Mouse (Mus musculus): ENCODE measurements around the gene Creb3l2. TPM values are rescaled to one million over a fixed set of nuclear protein-coding genes. Genes with fewer than 3 reads are reported as not detected.

Creb3l2 gene
- polyA plus RNA-seq, 1 experiment from 2014 or later, result 3.3 TPM

- Histone ChIP-seq H3K27ac (ENCODE audit: low read depth, low read length) (no peak overlapping the region), H3K4me1 (ENCODE audit: control insufficient read depth, insufficient read depth, low read depth, low read length) (peaks cover 11% of the 10 kb centered on the region), H3K9ac (ENCODE audit: low read depth, low read length) (no peak overlapping the region), H3K4me3 (ENCODE audit: low read length) (no peak overlapping the region), H3K36me3 (ENCODE audit: control insufficient read depth, insufficient read depth, low read length) (no peaks in the 10 kb centered on the region), H3K9me3 (ENCODE audit: control insufficient read depth, low read length) (no peaks in the 10 kb centered on the region), H3K27me3 (replicated peaks; ENCODE audit: control insufficient read depth, insufficient read depth, low read length) (no peaks in the 10 kb centered on the region), H3K4me2 (ENCODE audit: low read length) (no peak overlapping the region)
- 96% methylated on average over 7 of the region's 7 CpGs for WGBS
- ATAC-seq, result no peak
Observed at GRCm38 (mm10) chr6:37322641-37323040, 119.3 kb downstream of the Creb3l2 start.

- Histone ChIP-seq H3K27ac (ENCODE audit: low read depth, low read length) (no peak overlapping the region), H3K4me3 (ENCODE audit: low read length) (no peak overlapping the region), H3K4me2 (ENCODE audit: low read length) (no peak overlapping the region), H3K36me3 (ENCODE audit: control insufficient read depth, insufficient read depth, low read length) (no peaks in the 10 kb centered on the region), H3K9me3 (ENCODE audit: control insufficient read depth, low read length) (no peaks in the 10 kb centered on the region), H3K4me1 (ENCODE audit: control insufficient read depth, insufficient read depth, low read depth, low read length) (peaks cover 7% of the 10 kb centered on the region), H3K27me3 (replicated peaks; ENCODE audit: control insufficient read depth, insufficient read depth, low read length) (no peaks in the 10 kb centered on the region), H3K9ac (ENCODE audit: low read depth, low read length) (no peak overlapping the region)
- 84% methylated on average over 9 of the region's 9 CpGs for WGBS
- ATAC-seq, result no peak
Observed at GRCm38 (mm10) chr6:37322088-37322487, 119.9 kb downstream of the Creb3l2 start.

GRCm38 (mm10) chr6:37317904-37318303 lies 124.0 kb downstream of the Creb3l2 start:
- ATAC-seq, result no peak
- no peaks in the 10 kb centered on the region for H3K9me3 ChIP-seq (ENCODE audit: control insufficient read depth, low read length)
- no peaks in the 10 kb centered on the region for H3K4me1 ChIP-seq (ENCODE audit: control insufficient read depth, insufficient read depth, low read depth, low read length)
- WGBS, result 79% methylated on average over 5 of the region's 5 CpGs
- no peaks in the 10 kb centered on the region for H3K27me3 ChIP-seq (replicated peaks; ENCODE audit: control insufficient read depth, insufficient read depth, low read length)
- H3K4me2 ChIP-seq (ENCODE audit: low read length), result no peak overlapping the region
- no peak overlapping the region for H3K9ac ChIP-seq (ENCODE audit: low read depth, low read length)
- no peak overlapping the region for H3K27ac ChIP-seq (ENCODE audit: low read depth, low read length)
- H3K4me3 ChIP-seq (ENCODE audit: low read length), result no peak overlapping the region
- no peaks in the 10 kb centered on the region for H3K36me3 ChIP-seq (ENCODE audit: control insufficient read depth, insufficient read depth, low read length)

GRCm38 (mm10) chr6:37315440-37315839 lies 126.5 kb downstream of the Creb3l2 start:
- Histone ChIP-seq H3K9ac (ENCODE audit: low read depth, low read length) (no peak overlapping the region), H3K4me1 (ENCODE audit: control insufficient read depth, insufficient read depth, low read depth, low read length) (no peaks in the 10 kb centered on the region), H3K27me3 (replicated peaks; ENCODE audit: control insufficient read depth, insufficient read depth, low read length) (no peaks in the 10 kb centered on the region), H3K27ac (ENCODE audit: low read depth, low read length) (no peak overlapping the region), H3K36me3 (ENCODE audit: control insufficient read depth, insufficient read depth, low read length) (no peaks in the 10 kb centered on the region), H3K4me3 (ENCODE audit: low read length) (no peak overlapping the region), H3K4me2 (ENCODE audit: low read length) (no peak overlapping the region), H3K9me3 (ENCODE audit: control insufficient read depth, low read length) (no peaks in the 10 kb centered on the region)
- no peak for ATAC-seq

- Histone ChIP-seq H3K27ac (ENCODE audit: low read depth, low read length) (no peak overlapping the region), H3K27me3 (replicated peaks; ENCODE audit: control insufficient read depth, insufficient read depth, low read length) (no peaks in the 10 kb centered on the region), H3K4me1 (ENCODE audit: control insufficient read depth, insufficient read depth, low read depth, low read length) (no peaks in the 10 kb centered on the region), H3K4me3 (ENCODE audit: low read length) (no peak overlapping the region), H3K36me3 (ENCODE audit: control insufficient read depth, insufficient read depth, low read length) (no peaks in the 10 kb centered on the region), H3K9ac (ENCODE audit: low read depth, low read length) (no peak overlapping the region), H3K4me2 (ENCODE audit: low read length) (no peak overlapping the region), H3K9me3 (ENCODE audit: control insufficient read depth, low read length) (no peaks in the 10 kb centered on the region)
- no peak for ATAC-seq
- 90% methylated on average over 4 of the region's 4 CpGs for WGBS
Observed at GRCm38 (mm10) chr6:37310601-37311000, 131.3 kb downstream of the Creb3l2 start.

GRCm38 (mm10) chr6:37306616-37307015 lies 135.3 kb downstream of the Creb3l2 start:
- WGBS, result 95% methylated on average over 1 of the region's 1 CpGs
- Histone ChIP-seq H3K4me2 (ENCODE audit: low read length) (no peak overlapping the region), H3K9ac (ENCODE audit: low read depth, low read length) (no peak overlapping the region), H3K4me1 (ENCODE audit: control insufficient read depth, insufficient read depth, low read depth, low read length) (no peaks in the 10 kb centered on the region), H3K36me3 (ENCODE audit: control insufficient read depth, insufficient read depth, low read length) (no peaks in the 10 kb centered on the region), H3K4me3 (ENCODE audit: low read length) (no peak overlapping the region), H3K27me3 (replicated peaks; ENCODE audit: control insufficient read depth, insufficient read depth, low read length) (no peaks in the 10 kb centered on the region), H3K9me3 (ENCODE audit: control insufficient read depth, low read length) (no peaks in the 10 kb centered on the region), H3K27ac (ENCODE audit: low read depth, low read length) (no peak overlapping the region)
- no peak for ATAC-seq

GRCm38 (mm10) chr6:37300492-37300891 lies 141.5 kb downstream of the Creb3l2 start:
- H3K4me3 ChIP-seq (ENCODE audit: low read length), result peak overlapping the region; percentile 73
- peak overlapping the region; percentile 82 for H3K27ac ChIP-seq (ENCODE audit: low read depth, low read length)
- H3K9me3 ChIP-seq (ENCODE audit: control insufficient read depth, low read length), result no peaks in the 10 kb centered on the region
- no peak for ATAC-seq
- H3K4me1 ChIP-seq (ENCODE audit: control insufficient read depth, insufficient read depth, low read depth, low read length), result peaks cover 31% of the 10 kb centered on the region
- H3K9ac ChIP-seq (ENCODE audit: low read depth, low read length), result peak overlapping the region; percentile 82
- H3K4me2 ChIP-seq (ENCODE audit: low read length), result peak overlapping the region; percentile 71
- no peaks in the 10 kb centered on the region for H3K27me3 ChIP-seq (replicated peaks; ENCODE audit: control insufficient read depth, insufficient read depth, low read length)
- WGBS, result 5% methylated on average over 13 of the region's 13 CpGs
- H3K36me3 ChIP-seq (ENCODE audit: control insufficient read depth, insufficient read depth, low read length), result no peaks in the 10 kb centered on the region

- H3K9me3 ChIP-seq (ENCODE audit: control insufficient read depth, low read length), result no peaks in the 10 kb centered on the region
- H3K36me3 ChIP-seq (ENCODE audit: control insufficient read depth, insufficient read depth, low read length), result no peaks in the 10 kb centered on the region
- peak within 1 kb of the TSS; percentile 82 for H3K27ac ChIP-seq (ENCODE audit: low read depth, low read length)
- peak within 1 kb of the TSS; percentile 73 for H3K4me3 ChIP-seq (ENCODE audit: low read length)
- peak within 1 kb of the TSS; percentile 82 for H3K9ac ChIP-seq (ENCODE audit: low read depth, low read length)
- WGBS, result under 1% methylated on average over 64 of the region's 65 CpGs
- ATAC-seq, result peak; percentile 96
- peak within 1 kb of the TSS; percentile 71 for H3K4me2 ChIP-seq (ENCODE audit: low read length)
- no peaks in the 10 kb centered on the region for H3K27me3 ChIP-seq (replicated peaks; ENCODE audit: control insufficient read depth, insufficient read depth, low read length)
- peaks cover 31% of the 10 kb centered on the region for H3K4me1 ChIP-seq (ENCODE audit: control insufficient read depth, insufficient read depth, low read depth, low read length)
Observed at GRCm38 (mm10) chr6:37299562-37300390, 142.2 kb downstream of the Creb3l2 start, which contains the start of gene Dgki. Gene Dgki, minus strand, starts transcription at chr6:37300184.

GRCm38 (mm10) chr6:37298982-37299381 lies 143.0 kb downstream of the Creb3l2 start:
- ATAC-seq, result no peak
- Histone ChIP-seq H3K9me3 (ENCODE audit: control insufficient read depth, low read length) (no peaks in the 10 kb centered on the region), H3K4me3 (ENCODE audit: low read length) (peak overlapping the region; percentile 73), H3K9ac (ENCODE audit: low read depth, low read length) (peak overlapping the region; percentile 82), H3K36me3 (ENCODE audit: control insufficient read depth, insufficient read depth, low read length) (no peaks in the 10 kb centered on the region), H3K27me3 (replicated peaks; ENCODE audit: control insufficient read depth, insufficient read depth, low read length) (no peaks in the 10 kb centered on the region), H3K27ac (ENCODE audit: low read depth, low read length) (no peak overlapping the region), H3K4me1 (ENCODE audit: control insufficient read depth, insufficient read depth, low read depth, low read length) (peaks cover 31% of the 10 kb centered on the region), H3K4me2 (ENCODE audit: low read length) (peak overlapping the region; percentile 71)
- WGBS, result 23% methylated on average over 4 of the region's 4 CpGs
